Mouse (Mus musculus) kidney, postnatal 0 days (tissue): ENCODE measurements around the gene Ldb3. TPM values are rescaled to one million over a fixed set of nuclear protein-coding genes. Genes with fewer than 3 reads are reported as not detected.

Experiments
- ATAC-seq: fragments of 200-750 bp; cut with Nextera tagmentation; replicated peaks from 2 replicates; pipeline ENCODE4 v1.8.0; 2017; ENCODE audit warnings: low read depth, moderate number of reproducible peaks, moderate TSS enrichment, moderate library complexity; ENCODE audit not compliant: low FRiP score
- DNase-seq: peaks from one replicate; pipeline ENCODE4 v3.0.0-alpha.2; 2016; ENCODE audit warnings: low spot score
- H3K27ac ChIP-seq: fragments of 300-500 bp; sonication (generic); 2 replicates; pipeline ENCODE4 v1.5.1; 2014; ENCODE audit warnings: mild to moderate bottlenecking
- H3K27me3 ChIP-seq: fragments of 300-500 bp; sonication (generic); 2 replicates; pipeline ENCODE4 v1.6.1; 2014; ENCODE audit warnings: low read length, mixed read lengths; ENCODE audit not compliant: insufficient read depth
- H3K36me3 ChIP-seq: fragments of 300-500 bp; sonication (generic); 2 replicates; pipeline ENCODE4 v1.6.1; 2014; ENCODE audit warnings: low read length, mixed read lengths; ENCODE audit not compliant: insufficient read depth
- H3K4me1 ChIP-seq: fragments of 300-500 bp; sonication (generic); replicated peaks from 2 replicates; pipeline ENCODE4 v1.6.1; 2014; ENCODE audit warnings: antibody characterized with exemption, low read length, mixed read lengths; ENCODE audit not compliant: insufficient read depth
- H3K4me2 ChIP-seq: fragments of 300-500 bp; sonication (generic); 2 replicates; pipeline ENCODE4 v1.6.1; 2014; ENCODE audit warnings: mild to moderate bottlenecking, low read length, moderate library complexity, mixed read lengths
- H3K4me3 ChIP-seq: fragments of 300-500 bp; sonication (generic); replicated peaks from 2 replicates; pipeline ENCODE4 v1.5.1; 2014; ENCODE audit warnings: low read depth, low read length
- H3K9ac ChIP-seq: fragments of 300-500 bp; sonication (generic); 2 replicates; pipeline ENCODE4 v1.6.1; 2014; ENCODE audit warnings: low read depth, low read length
- H3K9me3 ChIP-seq: fragments of 300-500 bp; sonication (generic); replicated peaks from 2 replicates; pipeline ENCODE4 v1.6.1; 2016; ENCODE audit warnings: low read length, inconsistent platforms, mixed read lengths
- CTCF ChIP-seq: IDR thresholded peaks from 2 replicates; pipeline ENCODE4 v1.5.1; 2016; ENCODE audit warnings: antibody characterized with exemption, low read depth, mild to moderate bottlenecking, moderate library complexity
- WGBS: fragments of 180-500 bp; shearing (Covaris S2); extraction: QIAGEN DNeasy Blood & Tissue Kit; methylation state at CpG from one replicate; pipeline ENCODE4 v1.1.7; 2014; 5-methylcytosine and 5-hydroxymethylcytosine counted together
- polyA plus RNA-seq: library from polyadenylated mRNA; unstranded; fragments of >200 nt; fragmentation: Nextera tagmentation; extraction: Ambion mirVana; gene quantifications from 2 replicates; pipeline ENCODE4 v1.2.1, GENCODE M21; 2015

Ldb3 gene
- polyA plus RNA-seq, 1 experiment from 2014 or later, result 0.50 TPM

GRCm38 (mm10) chr14:34585358-34586105 is 3.0 kb downstream of the Ldb3 start:
- no peaks in the 10 kb centered on the region for H3K4me1 ChIP-seq
- TF ChIP-seq CTCF, result no peak
- H3K27me3 ChIP-seq, result no peaks in the 10 kb centered on the region
- no peak overlapping the region for H3K27ac ChIP-seq
- 76% methylated on average over 9 of the region's 9 CpGs for WGBS
- H3K9me3 ChIP-seq, result no peaks in the 10 kb centered on the region
- no peak for ATAC-seq
- no peak overlapping the region for H3K4me3 ChIP-seq
- no peak overlapping the region for H3K9ac ChIP-seq
- H3K4me2 ChIP-seq, result no peak overlapping the region
- H3K36me3 ChIP-seq, result no peaks in the 10 kb centered on the region
- no peak for DNase-seq

DNA sequence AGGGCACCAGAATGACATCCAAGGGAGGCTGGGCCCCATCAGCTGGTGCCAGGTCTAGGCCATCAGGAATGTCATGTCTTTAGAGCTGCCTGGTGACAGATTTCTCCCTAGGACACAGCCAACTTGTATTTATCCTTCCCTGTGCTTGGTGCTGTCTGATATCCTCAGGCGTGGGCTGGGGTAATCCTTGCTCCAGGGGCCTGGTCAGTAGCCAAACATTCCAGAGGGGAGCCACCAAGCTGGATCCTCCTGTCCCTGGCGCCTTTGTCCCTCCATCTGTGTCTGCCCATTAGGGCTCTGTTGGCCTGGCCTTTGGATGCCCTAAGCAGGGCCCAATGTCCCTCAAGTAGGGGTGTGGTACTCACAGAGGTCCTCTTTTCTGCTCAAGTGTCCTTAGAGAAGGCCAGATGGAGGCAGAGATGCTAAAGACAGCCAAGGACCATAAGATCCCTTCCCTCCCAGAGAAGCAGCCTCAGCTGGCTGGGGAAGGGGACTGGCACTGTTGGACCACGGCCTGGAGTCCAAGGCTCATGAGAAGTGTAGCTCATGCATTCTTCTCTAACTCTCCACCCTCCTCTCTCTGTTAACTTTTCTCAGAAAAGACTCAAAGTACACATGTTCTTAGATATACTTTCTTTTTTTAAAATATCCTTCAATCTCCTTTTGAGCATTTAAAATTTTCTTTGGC is 5.6 kb downstream of the Ldb3 start:
- no peaks in the 10 kb centered on the region for H3K27me3 ChIP-seq
- no peaks in the 10 kb centered on the region for H3K9me3 ChIP-seq
- no peaks in the 10 kb centered on the region for H3K4me1 ChIP-seq
- WGBS, result 65% methylated on average over 3 of the region's 3 CpGs
- no peaks in the 10 kb centered on the region for H3K36me3 ChIP-seq
- no peak overlapping the region for H3K27ac ChIP-seq
- TF ChIP-seq CTCF, result no peak
- DNase-seq, result no peak
- no peak overlapping the region for H3K4me2 ChIP-seq
- H3K4me3 ChIP-seq, result no peak overlapping the region
- no peak overlapping the region for H3K9ac ChIP-seq
- no peak; the same call in 1 of the 2 replicates for ATAC-seq

GRCm38 (mm10) chr14:34576858-34577257 is 11.6 kb downstream of the Ldb3 start:
- Histone ChIP-seq H3K36me3 (no peaks in the 10 kb centered on the region), H3K9me3 (no peaks in the 10 kb centered on the region), H3K4me3 (no peak overlapping the region), H3K27ac (no peak overlapping the region), H3K4me1 (no peaks in the 10 kb centered on the region), H3K27me3 (no peaks in the 10 kb centered on the region), H3K4me2 (no peak overlapping the region), H3K9ac (no peak overlapping the region)
- DNase-seq, result no peak
- TF ChIP-seq CTCF, result no peak
- 77% methylated on average over 4 of the region's 4 CpGs for WGBS
- ATAC-seq, result no peak

DNA sequence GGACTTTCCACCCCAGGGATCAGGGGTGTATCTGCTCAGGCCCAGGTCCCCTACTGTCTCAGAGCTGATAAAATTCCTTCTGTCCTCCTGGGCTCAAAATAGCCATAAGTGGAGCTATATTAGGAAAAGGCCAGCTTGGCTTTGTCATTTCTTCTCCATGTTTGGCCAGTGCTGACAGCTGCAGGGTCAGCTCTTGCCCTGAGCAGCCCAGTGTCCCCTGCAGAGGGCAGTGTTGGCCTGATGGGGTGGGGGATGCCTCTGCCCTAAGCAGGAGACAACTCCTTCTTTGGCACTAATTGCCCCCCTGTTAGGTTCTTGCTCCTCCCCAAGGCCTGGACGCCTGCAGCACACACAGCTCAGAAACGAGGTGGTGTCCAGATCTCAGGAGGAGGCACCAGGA is 14.4 kb downstream of the Ldb3 start:
- H3K4me2 ChIP-seq, result no peak overlapping the region
- no peaks in the 10 kb centered on the region for H3K4me1 ChIP-seq
- no peak for ATAC-seq
- no peak for DNase-seq
- no peak overlapping the region for H3K27ac ChIP-seq
- no peaks in the 10 kb centered on the region for H3K36me3 ChIP-seq
- WGBS, result 60% methylated on average over 2 of the region's 2 CpGs
- H3K9ac ChIP-seq, result no peak overlapping the region
- peak; percentile 44; the same call in 1 of the 2 replicates for TF ChIP-seq CTCF
- H3K4me3 ChIP-seq, result no peak overlapping the region
- H3K27me3 ChIP-seq, result no peaks in the 10 kb centered on the region
- no peaks in the 10 kb centered on the region for H3K9me3 ChIP-seq

DNA sequence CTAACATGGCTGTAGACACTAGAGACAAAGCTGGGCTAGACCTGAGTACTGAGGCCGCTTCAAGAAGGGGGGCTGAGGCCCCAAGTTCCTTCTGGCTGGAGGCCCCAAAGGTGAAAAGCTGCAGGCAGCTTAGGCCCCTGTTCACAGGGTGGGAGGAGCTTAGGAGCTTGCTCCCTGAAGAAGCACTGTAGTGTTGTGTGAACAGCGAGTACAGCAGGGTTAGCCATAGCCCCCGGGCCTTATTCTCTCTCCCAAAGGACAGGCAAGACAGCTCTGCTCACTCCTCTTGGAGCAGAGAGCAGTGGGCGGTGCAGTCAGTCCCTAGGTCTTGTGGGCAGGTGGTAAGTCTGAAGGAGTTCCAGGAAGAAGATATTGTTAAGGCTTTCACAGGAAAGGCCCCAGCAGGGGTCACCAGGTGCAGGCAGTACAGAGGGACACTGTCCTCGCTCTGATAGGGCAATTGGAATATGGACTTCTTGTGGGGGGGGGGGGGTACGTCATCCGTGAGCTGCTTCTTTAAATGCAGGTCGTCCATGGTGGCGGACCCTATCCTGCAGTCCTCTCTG is 15.1 kb downstream of the Ldb3 start:
- H3K27me3 ChIP-seq, result no peaks in the 10 kb centered on the region
- no peaks in the 10 kb centered on the region for H3K36me3 ChIP-seq
- H3K4me1 ChIP-seq, result no peaks in the 10 kb centered on the region
- no peak overlapping the region for H3K4me3 ChIP-seq
- ATAC-seq (no peak), DNase-seq (no peak)
- no peak overlapping the region for H3K27ac ChIP-seq
- H3K9ac ChIP-seq, result no peak overlapping the region
- H3K9me3 ChIP-seq, result no peaks in the 10 kb centered on the region
- no peak overlapping the region for H3K4me2 ChIP-seq
- no peak for TF ChIP-seq CTCF
- WGBS, result 67% methylated on average over 9 of the region's 9 CpGs

GRCm38 (mm10) chr14:34571610-34572387 is 16.7 kb downstream of the Ldb3 start:
- 87% methylated on average over 17 of the region's 17 CpGs for WGBS
- DNase-seq (no peak), ATAC-seq (no peak)
- Histone ChIP-seq H3K36me3 (no peaks in the 10 kb centered on the region), H3K4me2 (no peak overlapping the region), H3K27me3 (no peaks in the 10 kb centered on the region), H3K9me3 (no peaks in the 10 kb centered on the region), H3K4me3 (no peak overlapping the region), H3K27ac (no peak overlapping the region), H3K9ac (no peak overlapping the region), H3K4me1 (no peaks in the 10 kb centered on the region)
- no peak for TF ChIP-seq CTCF
